Mouse (Mus musculus) CH12F3 (cell line): Measurements from ENCODE around the gene Mb.

Source experiments
- in situ Hi-C: fragments of 300-500 bp; cut with MboI; formaldehyde crosslinking; loops from 2 replicates; pipeline ENCODE4 v1.14.3; 2020; ENCODE audit warnings: low sequenced_read_pairs

Mb gene

GRCm38 (mm10) chr15:77050570-77050969, at the start of gene Mb:
TSS of gene Mb (minus strand) at chr15:77050670.
- in situ Hi-C loops, result no loop called here

- in situ Hi-C loops, result no loop called here
Observed at GRCm38 (mm10) chr15:77099756-77100155, 49.3 kb upstream of the Mb start.

- in situ Hi-C loops, result no loop called here
Observed at GRCm38 (mm10) chr15:77097358-77097757, 46.9 kb upstream of the Mb start.

GRCm38 (mm10) chr15:77095216-77095615, 44.7 kb upstream of the Mb start:
- in situ Hi-C loops, result no loop called here

GRCm38 (mm10) chr15:77094431-77094830, 44.0 kb upstream of the Mb start:
- in situ Hi-C loops, result no loop called here

GRCm38 (mm10) chr15:77091394-77091793, 40.9 kb upstream of the Mb start:
- in situ Hi-C loops, result no loop called here

GRCm38 (mm10) chr15:77090531-77090930, 40.1 kb upstream of the Mb start:
- in situ Hi-C loops, result no loop called here

DNA sequence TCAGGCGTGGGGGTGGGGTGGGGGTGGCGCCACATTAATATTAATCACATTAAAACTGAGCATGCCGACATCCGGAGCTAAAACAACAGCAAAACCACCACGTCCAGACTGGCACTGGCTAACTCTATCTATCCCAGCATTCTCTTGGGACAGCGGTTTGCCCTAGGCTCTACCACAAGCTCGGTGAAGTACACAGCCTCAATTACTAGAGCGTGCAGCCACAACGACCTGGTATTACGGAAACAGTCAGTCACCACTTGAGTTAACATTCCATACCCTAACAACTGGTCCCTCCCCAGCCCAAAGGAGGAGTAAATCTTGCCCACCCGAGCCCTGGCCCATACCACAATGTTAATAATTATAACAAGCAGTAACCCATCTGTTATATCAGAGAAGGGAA, 38.8 kb upstream of the Mb start:
- in situ Hi-C loops, result no loop called here

- in situ Hi-C loops, result no loop called here
Observed at GRCm38 (mm10) chr15:77086488-77086887, 36.0 kb upstream of the Mb start.

GRCm38 (mm10) chr15:77085818-77086217, 35.3 kb upstream of the Mb start:
- in situ Hi-C loops, result no loop called here

- in situ Hi-C loops, result no loop called here
Observed at GRCm38 (mm10) chr15:77081454-77081853, 31.0 kb upstream of the Mb start.

GRCm38 (mm10) chr15:77080684-77081254, 30.3 kb upstream of the Mb start:
- in situ Hi-C loops, result no loop called here

GRCm38 (mm10) chr15:77079890-77080361, 29.5 kb upstream of the Mb start:
- in situ Hi-C loops, result no loop called here

DNA sequence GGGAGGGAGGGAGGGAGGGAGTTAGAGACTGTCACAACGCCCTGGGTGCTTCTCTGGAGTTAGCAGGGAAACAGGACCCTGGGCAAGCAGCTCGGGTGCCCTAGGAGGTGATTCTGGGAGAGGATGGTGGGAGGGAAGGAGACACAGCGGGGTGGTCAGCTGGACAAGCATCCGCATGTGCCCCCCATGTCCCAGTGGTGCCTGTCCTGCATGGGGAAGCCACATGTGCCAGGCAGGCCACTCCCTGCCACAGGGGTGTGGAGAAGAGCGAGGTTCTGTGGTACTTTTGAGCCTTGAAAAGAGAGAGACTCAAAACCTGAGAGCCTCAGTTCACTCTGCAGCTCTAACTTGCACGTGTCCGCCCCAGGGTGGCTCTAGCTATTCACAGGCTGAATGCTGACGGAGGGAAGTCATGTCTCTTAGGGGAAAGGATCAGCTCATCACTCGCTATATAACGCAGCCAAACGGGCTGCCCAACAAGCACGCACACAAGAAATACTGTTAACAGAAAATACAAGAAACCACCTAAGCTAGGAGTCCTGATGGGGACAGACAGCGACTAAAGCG, 28.9 kb upstream of the Mb start:
- in situ Hi-C loops, result no loop called here

GRCm38 (mm10) chr15:77078786-77079185, 28.3 kb upstream of the Mb start:
- in situ Hi-C loops, result no loop called here

DNA sequence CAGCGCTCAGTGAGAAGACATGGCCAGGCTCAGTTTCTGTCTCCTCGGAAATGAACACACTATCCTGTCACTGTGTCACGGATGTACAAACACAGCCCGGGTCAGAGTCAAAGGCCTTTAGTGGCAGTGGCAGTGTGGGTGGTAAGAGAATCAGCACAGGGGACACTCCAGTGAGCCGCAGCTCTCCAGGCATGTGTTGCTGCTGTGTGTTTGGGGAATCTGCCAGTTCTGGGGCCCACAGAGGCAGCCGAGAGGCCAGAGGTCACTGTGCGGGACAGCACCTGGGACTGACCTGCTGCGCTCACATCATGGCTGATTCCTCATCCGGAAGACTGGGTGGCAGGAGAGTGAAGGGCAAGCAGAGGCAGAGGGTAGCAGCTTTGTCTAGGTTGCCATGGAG, 27.4 kb upstream of the Mb start:
- in situ Hi-C loops, result no loop called here

- in situ Hi-C loops, result no loop called here
Observed at GRCm38 (mm10) chr15:77076523-77076922, 26.1 kb upstream of the Mb start.

- in situ Hi-C loops, result no loop called here
Observed at GRCm38 (mm10) chr15:77072556-77073163, 22.2 kb upstream of the Mb start.

GRCm38 (mm10) chr15:77071501-77071900, 21.0 kb upstream of the Mb start:
- in situ Hi-C loops, result no loop called here

- in situ Hi-C loops, result no loop called here
Observed at GRCm38 (mm10) chr15:77070745-77071268, 20.3 kb upstream of the Mb start.

DNA sequence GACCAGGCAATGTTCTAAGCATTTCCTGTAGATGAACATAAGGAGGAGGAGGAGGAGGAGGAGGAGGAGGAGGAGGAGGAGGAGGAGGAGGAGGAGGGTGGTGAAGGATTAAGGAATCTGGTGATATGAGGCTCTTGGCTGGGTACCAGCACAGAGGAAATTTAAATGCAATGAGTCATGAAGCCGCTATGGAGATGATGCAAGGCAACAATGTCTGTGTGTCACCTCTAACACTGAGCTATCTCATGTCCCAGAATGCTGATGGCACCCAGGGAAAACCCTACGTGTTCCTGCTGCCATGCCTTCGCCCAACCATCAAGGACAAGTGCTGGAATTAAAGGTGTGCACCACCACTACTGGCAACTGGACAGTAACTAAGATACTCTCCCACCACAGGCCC, 18.5 kb upstream of the Mb start:
- in situ Hi-C loops, result no loop called here

DNA sequence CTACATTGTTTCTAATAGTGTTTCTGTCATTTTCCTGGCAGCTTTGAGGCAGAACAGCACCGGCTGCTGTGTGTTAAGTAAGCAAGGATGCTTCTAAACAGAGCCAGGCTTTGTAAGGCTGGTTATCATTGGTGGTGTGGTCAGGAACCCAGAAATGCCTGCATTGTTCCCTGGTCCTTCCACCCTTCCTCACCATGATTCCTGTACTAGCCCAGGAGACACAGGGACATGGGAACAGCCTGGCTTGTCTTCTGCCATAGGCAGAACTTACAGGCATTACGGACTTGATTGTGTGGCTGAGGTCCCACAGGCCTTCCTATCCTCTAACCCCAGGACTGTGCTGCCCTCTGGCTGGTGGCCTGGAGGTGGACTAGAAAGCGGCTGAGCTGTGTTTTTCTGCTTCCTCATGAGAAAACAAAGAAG, 18.0 kb upstream of the Mb start:
- in situ Hi-C loops, result no loop called here
